Mouse (Mus musculus) kidney, adult 2 months (tissue): ENCODE data around the gene Atg10. TPM values are rescaled to one million over a fixed set of nuclear protein-coding genes. Genes with fewer than 3 reads are reported as not detected.

Experiments used
- DNase-seq: peaks from one replicate; pipeline ENCODE4 v3.0.0; 2021
- H3K27ac ChIP-seq: fragments of 200-500 bp; 2 replicates; pipeline ENCODE4 v1.5.1; 2012; ENCODE audit warnings: low read depth, low read length, control low read depth, inconsistent platforms; ENCODE audit not compliant: insufficient read depth
- H3K27me3 ChIP-seq: fragments of 200-500 bp; replicated peaks from 2 replicates; pipeline ENCODE4 v1.6.1; 2012; ENCODE audit warnings: mild to moderate bottlenecking, moderate library complexity, low read length, inconsistent platforms; ENCODE audit not compliant: control insufficient read depth, insufficient read depth
- H3K36me3 ChIP-seq: fragments of 200-500 bp; 2 replicates; pipeline ENCODE4 v1.6.1; 2012; ENCODE audit warnings: mild to moderate bottlenecking, moderate library complexity, low read length, inconsistent platforms; ENCODE audit not compliant: control insufficient read depth, insufficient read depth
- H3K4me1 ChIP-seq: fragments of 200-500 bp; 2 replicates; pipeline ENCODE4 v1.6.1; 2011; ENCODE audit warnings: low read length; ENCODE audit not compliant: control insufficient read depth, insufficient read depth
- H3K4me3 ChIP-seq: fragments of 200-500 bp; 2 replicates; pipeline ENCODE4 v1.5.1; 2011; ENCODE audit warnings: mild to moderate bottlenecking, low read depth, low read length, control low read depth; ENCODE audit not compliant: insufficient read depth
- CTCF ChIP-seq: fragments of 200-500 bp; conservative IDR thresholded peaks from 2 replicates; pipeline ENCODE4 v1.5.1; 2011; ENCODE audit warnings: low read depth, mild to moderate bottlenecking, control low read depth, low read length, moderate library complexity, mixed read lengths; ENCODE audit not compliant: insufficient read depth, insufficient read length
- POLR2A ChIP-seq: fragments of 200-500 bp; IDR thresholded peaks from one replicate; pipeline ENCODE4 v1.6.1; 2011; ENCODE audit warnings: low read depth, low read length, control low read depth
- WGBS: fragments of 180-500 bp; shearing (Covaris S2); methylation state at CpG from one replicate; pipeline ENCODE4 v1.1.7; 2018; 5-methylcytosine and 5-hydroxymethylcytosine counted together
- polyA plus RNA-seq: library from polyadenylated mRNA; depleted of rRNA; stranded (reverse); fragments of >200 nt; gene quantifications from 2 replicates; pipeline ENCODE4 v1.2.3, GENCODE M21; 2012

Atg10 gene
- polyA plus RNA-seq, 1 experiment = 7.8 TPM

DNA sequence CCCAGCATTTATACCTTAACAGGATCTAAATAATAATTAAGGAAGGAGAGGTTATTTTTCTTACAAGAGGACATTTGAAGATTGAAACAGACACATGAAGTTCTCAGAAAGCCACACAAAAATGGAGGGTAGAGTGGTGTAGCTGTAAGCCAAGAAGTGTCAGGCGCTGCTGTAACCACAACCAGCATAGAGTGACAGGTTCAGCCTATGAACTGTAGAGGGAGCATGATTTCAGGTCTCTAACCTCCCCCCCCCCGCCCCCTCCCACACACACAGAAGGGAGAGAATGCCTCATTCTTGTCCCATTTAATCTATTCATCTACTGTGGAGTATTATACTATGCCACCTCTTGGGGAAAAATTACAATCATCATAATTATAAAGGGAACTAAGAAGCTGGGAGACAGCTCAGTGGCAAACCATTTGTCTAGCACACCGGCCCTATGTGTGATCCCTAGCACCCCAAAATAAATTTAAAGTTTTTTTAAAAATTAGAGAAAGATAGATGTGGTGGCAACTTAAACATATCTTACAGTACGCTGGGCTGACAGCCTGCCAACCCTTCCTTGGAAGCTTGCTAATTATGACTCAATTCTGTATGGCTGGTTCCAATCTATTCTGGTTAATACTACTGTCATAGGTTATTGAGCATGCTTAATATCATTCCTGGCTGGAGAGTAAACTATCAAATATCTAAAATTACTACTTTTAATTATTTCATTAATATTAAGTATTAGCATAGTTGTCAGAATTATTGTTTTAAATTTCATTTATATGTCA lies 68.2 kb downstream of the Atg10 start:
- H3K27me3 ChIP-seq = no peaks in the 10 kb centered on the region
- H3K27ac ChIP-seq = no peak overlapping the region
- H3K4me1 ChIP-seq = no peaks in the 10 kb centered on the region
- DNase-seq = no peak
- TF ChIP-seq CTCF = no peak
- no peak for TF ChIP-seq POLR2A
- H3K4me3 ChIP-seq = no peak overlapping the region
- H3K36me3 ChIP-seq = no peaks in the 10 kb centered on the region
- WGBS = 83% methylated on average over 4 of the region's 4 CpGs

DNA sequence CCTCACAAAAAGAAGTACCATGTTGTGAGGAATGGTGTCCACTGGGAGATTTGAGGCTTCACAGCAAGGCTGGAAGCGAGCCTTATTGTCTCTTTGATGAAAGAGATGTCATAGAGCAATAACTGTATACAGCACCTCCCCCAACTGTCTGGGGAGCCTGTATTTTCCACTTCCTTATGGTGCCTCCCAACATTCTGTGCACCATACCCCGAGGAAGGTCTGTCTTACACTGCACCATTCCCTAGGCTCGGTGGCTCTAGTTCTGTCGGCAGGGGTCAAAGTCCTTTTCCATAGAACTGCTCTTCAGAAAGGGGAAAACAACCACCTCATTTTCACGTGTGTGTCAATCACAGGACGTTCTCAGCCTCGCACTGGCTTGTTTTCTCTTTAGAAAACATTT lies 69.1 kb downstream of the Atg10 start:
- Histone ChIP-seq H3K4me3 (no peak overlapping the region), H3K27me3 (no peaks in the 10 kb centered on the region), H3K4me1 (no peaks in the 10 kb centered on the region), H3K36me3 (no peaks in the 10 kb centered on the region), H3K27ac (no peak overlapping the region)
- 64% methylated on average over 7 of the region's 7 CpGs for WGBS
- TF ChIP-seq CTCF = no peak
- no peak for TF ChIP-seq POLR2A
- no peak for DNase-seq

DNA sequence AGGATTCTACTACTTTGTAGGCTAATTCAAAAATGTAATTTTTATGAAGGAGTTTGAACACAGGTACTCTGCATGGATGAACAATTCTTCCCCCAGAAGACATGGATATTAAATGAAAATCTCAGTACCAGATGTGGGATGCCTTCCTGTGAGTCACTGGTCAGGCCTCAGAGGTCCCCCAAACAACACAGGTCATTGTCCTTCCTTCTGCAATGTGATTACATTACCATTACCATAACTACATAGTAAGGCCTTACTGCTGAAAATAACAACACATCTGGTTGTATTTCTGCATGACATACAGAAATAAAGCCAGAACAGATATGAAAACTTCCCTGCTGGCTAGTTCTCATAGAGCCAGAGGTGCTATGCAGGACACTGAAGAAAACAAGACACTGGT lies 87.4 kb downstream of the Atg10 start:
- H3K27ac ChIP-seq = no peak overlapping the region
- H3K4me1 ChIP-seq = no peaks in the 10 kb centered on the region
- TF ChIP-seq POLR2A = no peak
- no peak overlapping the region for H3K4me3 ChIP-seq
- H3K36me3 ChIP-seq = no peaks in the 10 kb centered on the region
- no peaks in the 10 kb centered on the region for H3K27me3 ChIP-seq
- no peak for DNase-seq

DNA sequence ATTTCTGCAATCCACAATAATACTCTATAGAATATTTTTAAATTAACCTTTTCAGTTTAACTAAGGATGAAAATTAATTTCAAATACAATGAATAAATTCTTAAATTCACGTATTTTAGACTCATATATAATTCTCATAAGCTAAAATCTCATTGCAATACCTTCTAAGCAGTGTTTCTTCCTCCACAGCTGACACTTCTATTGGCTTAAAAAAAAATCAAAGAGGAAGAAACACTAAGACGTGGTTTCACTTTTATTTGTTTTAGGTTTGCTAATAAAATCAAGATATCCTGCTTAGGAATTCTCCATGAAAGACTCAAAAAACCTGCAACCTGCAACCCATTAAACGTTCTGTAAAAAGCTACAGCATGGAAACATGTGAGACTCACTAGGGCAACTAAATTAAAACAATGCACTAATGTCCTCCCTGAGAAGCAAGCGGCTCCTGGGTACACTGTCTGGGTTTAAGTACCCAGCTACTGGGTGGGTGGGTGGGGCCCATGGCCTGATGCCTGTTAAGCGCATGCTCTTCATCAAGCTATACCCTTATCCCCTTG lies 90.4 kb downstream of the Atg10 start:
- no peak overlapping the region for H3K4me3 ChIP-seq
- TF ChIP-seq POLR2A (no peak), CTCF (no peak)
- no peak overlapping the region for H3K27ac ChIP-seq
- H3K4me1 ChIP-seq = 0 out of 2 replicates have a peak, but pooled peaks cover 1% of the 10 kb centered on the region
- WGBS = 77% methylated on average over 5 of the region's 5 CpGs
- H3K36me3 ChIP-seq = no peaks in the 10 kb centered on the region
- no peaks in the 10 kb centered on the region for H3K27me3 ChIP-seq
- no peak for DNase-seq

DNA sequence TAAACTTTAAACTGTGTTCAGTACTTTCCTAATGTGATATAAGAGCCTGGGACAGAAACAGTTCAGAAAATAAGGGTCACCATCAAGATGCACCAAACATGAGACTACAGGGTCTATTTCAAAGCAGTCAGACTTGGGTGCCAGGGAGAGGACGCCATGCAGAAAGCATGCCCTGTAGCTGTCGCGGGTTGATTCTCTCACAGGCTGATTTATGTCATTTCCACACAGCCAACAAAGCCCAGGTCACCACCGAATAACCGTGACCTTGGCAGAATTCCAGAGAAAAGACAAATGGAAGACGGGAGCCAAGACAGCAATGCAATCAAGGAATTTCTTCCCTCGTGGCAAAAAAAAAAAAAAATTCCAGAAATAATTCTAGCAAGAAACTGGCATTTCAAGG lies 94.7 kb downstream of the Atg10 start:
- Histone ChIP-seq H3K36me3 (no peaks in the 10 kb centered on the region), H3K4me3 (no peak overlapping the region), H3K4me1 (0 out of 2 replicates have a peak, but pooled peaks cover 2% of the 10 kb centered on the region), H3K27me3 (no peaks in the 10 kb centered on the region), H3K27ac (no peak overlapping the region)
- TF ChIP-seq POLR2A (no peak), CTCF (no peak)
- 5% methylated on average over 7 of the region's 7 CpGs for WGBS
- DNase-seq = peak; percentile 48

DNA sequence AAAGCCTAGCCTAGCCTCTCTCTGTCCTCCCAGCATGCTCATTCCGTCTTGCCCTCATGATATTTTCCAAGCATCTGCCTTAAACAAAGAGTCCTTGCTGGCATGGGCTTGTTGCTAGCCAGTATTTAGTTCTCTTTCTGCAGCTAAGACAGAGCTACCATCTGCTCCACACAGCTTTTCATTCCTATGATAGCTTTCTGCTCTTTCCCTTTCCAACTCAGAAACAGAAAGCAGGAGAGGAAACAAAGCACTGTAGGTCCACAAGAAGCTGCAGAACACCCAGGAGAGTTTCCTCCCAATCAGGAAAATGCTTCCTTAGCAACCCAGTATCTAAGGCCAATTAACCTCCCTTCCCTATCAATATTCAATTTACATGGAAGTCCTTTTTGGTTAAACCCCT lies 95.2 kb downstream of the Atg10 start:
- Histone ChIP-seq H3K4me3 (no peak overlapping the region), H3K36me3 (no peaks in the 10 kb centered on the region), H3K27me3 (no peaks in the 10 kb centered on the region), H3K27ac (no peak overlapping the region), H3K4me1 (0 out of 2 replicates have a peak, but pooled peaks cover 2% of the 10 kb centered on the region)
- TF ChIP-seq CTCF (no peak), POLR2A (no peak)
- WGBS = 75% methylated on average over 1 of the region's 1 CpGs
- DNase-seq = no peak

DNA sequence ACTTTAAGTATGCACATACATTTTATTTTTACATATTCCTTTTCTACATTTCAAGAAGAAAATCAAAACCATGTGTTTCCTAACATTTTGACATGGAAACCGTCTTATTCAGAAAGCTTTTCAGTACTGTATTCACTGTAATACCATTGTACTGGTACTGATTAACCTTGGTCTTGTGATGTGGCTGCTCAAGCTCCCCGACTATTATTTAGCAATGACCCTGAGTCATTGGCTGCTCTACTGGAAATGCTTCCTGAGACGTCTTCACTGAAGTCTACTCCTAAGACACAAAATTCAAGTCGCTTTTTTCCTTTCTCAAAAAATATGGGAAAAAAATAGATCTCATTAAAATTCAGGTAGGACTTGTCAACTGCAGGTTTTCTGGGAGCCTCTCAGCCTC lies 105.6 kb downstream of the Atg10 start:
- 51% methylated on average over 4 of the region's 4 CpGs for WGBS
- no peak for TF ChIP-seq POLR2A
- TF ChIP-seq CTCF = no peak
- Histone ChIP-seq H3K4me3 (no peak overlapping the region), H3K4me1 (no peaks in the 10 kb centered on the region), H3K36me3 (no peaks in the 10 kb centered on the region), H3K27ac (no peak overlapping the region), H3K27me3 (no peaks in the 10 kb centered on the region)
- peak; percentile 57 for DNase-seq

DNA sequence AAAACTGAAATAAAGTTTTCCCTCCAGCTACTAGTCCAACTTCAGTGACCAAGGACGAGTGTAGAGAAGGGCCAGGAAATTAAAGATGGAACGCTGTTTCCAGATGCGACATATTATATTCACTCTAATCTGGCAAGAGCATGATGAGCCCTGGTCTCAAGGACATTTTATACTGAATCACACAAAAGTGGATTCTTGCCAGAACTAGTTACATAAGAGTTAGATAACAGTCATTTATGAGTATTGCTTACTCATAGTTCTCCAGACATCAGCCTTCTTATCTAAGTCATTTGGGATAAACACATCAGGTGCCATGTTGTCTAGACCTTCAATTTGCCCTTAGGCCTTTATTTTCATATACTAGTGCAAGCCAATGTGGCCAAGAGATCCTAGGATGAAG lies 108.9 kb downstream of the Atg10 start:
- no peak for DNase-seq
- TF ChIP-seq POLR2A = no peak
- no peak for TF ChIP-seq CTCF
- H3K27me3 ChIP-seq = no peaks in the 10 kb centered on the region
- H3K4me1 ChIP-seq = no peaks in the 10 kb centered on the region
- H3K36me3 ChIP-seq = no peaks in the 10 kb centered on the region
- no peak overlapping the region for H3K27ac ChIP-seq
- WGBS = 82% methylated on average over 3 of the region's 3 CpGs
- no peak overlapping the region for H3K4me3 ChIP-seq
